Mouse (Mus musculus): ENCODE measurements around the gene Cspg5. TPM values are rescaled to one million over a fixed set of nuclear protein-coding genes. Genes with fewer than 3 reads are reported as not detected.

The Cspg5 gene
- 2.4 to 3.0 TPM (median 2.7 TPM) in 4 replicates for total RNA-seq (2023; ENCODE audit: inconsistent age)

GRCm38 (mm10) chr9:110243221-110243833 is at the start of gene Cspg5:
Gene Cspg5 (plus strand): TSS chr9:110243783.

GRCm38 (mm10) chr9:110304969-110305651 is 61.5 kb downstream of the Cspg5 start, which contains the start of gene Elp6:
Gene Elp6 (plus strand): TSS chr9:110305173.

Other genes with a start within 250 kb of the Cspg5 start
- 73.7 to 79.9 TPM (median 77.2 TPM) in 4 replicates for gene Smarcc1, start 126.1 kb upstream of the Cspg5 start, total RNA-seq (2023; ENCODE audit: inconsistent age)
- gene Dhx30, start 126.0 kb upstream of the Cspg5 start, total RNA-seq (2023; ENCODE audit: inconsistent age), result 121 to 161 TPM (median 145 TPM) in 4 replicates
- gene Elp6, start 61.4 kb downstream of the Cspg5 start, total RNA-seq (2023; ENCODE audit: inconsistent age), result 5.9 to 9.4 TPM (median 7.1 TPM) in 4 replicates
- gene Scap, start 89.5 kb downstream of the Cspg5 start, total RNA-seq (2023; ENCODE audit: inconsistent age), result 55.7 to 75.5 TPM (median 59.2 TPM) in 4 replicates
- 132 to 147 TPM (median 139 TPM) in 4 replicates for gene Ptpn23, start 164.4 kb downstream of the Cspg5 start, total RNA-seq (2023; ENCODE audit: inconsistent age)
- gene Ngp, start 176.0 kb downstream of the Cspg5 start, total RNA-seq (2023; ENCODE audit: inconsistent age), result 1.5 to 3.0 TPM (median 2.4 TPM) in 4 replicates
- 43.6 to 51.6 TPM (median 47.2 TPM) in 4 replicates for gene Klhl18, start 232.9 kb downstream of the Cspg5 start, total RNA-seq (2023; ENCODE audit: inconsistent age)
- gene Kif9, start 233.2 kb downstream of the Cspg5 start, total RNA-seq (2023; ENCODE audit: inconsistent age), result 2.5 to 5.5 TPM (median 3.6 TPM) in 4 replicates